Mouse (Mus musculus) stomach, adult 2 months (tissue): ENCODE measurements around the gene Ufm1. TPM values are rescaled to one million over a fixed set of nuclear protein-coding genes. Genes with fewer than 3 reads are reported as not detected.

Source experiments
- polyA plus RNA-seq: library from polyadenylated mRNA; depleted of rRNA; stranded (reverse); fragments of >200 nt; gene quantifications from 2 replicates; pipeline ENCODE4 v1.2.3, GENCODE M21; 2012; rRNA removed

Ufm1 gene
- polyA plus RNA-seq, result 1.3 and 2.5 TPM in 2 replicates

DNA sequence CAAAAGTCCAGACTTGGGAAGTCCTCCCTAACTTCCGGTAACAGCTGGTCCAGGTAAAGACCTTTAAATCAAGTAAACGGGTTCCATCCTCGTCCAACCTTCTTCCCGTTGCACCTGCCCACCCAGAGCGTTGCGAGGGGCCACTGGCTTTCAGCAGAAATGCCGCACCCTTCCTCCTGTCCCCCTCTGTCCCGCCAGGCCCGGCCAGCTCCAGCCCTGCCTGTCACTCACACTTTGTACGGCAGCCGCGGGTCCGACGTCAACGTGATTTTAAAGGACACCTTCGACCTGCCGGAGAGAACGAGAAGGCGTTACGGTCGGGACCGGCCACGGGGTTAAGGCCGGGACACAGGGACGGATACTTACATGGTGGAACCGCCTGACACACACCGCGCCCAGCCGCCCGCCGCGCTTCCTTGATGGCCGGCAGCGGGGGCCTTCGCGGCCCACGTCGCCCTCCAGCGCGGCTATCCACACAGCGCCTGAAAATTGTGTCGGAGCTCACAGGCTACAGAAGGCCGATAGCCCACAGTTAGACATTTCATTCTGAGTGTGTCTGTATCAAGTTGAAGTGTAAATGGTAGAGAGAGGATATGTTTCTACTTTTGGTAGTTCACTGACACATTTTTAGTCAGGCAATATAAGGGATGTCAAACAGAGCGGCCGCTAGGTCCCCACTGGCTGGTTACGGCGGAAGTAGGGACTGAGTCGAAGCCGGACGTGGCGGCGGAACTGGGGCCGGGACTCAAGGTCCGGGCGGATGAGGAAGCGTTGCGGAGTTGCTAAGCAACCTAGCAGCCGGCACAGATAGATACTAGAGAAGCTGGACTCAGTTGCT, at the start of gene Ufm1:
Ufm1 (minus strand) TSS at position 448 of the 838 bp plus-strand sequence.

GRCm38 (mm10) chr3:53844786-53845185, 18.8 kb downstream of the Ufm1 start, which contains the start of gene Gm10985:
TSS of gene Gm10985 (plus strand) at chr3:53845086.

Other genes with a start within 250 kb of the Ufm1 start
- 3.1 and 3.5 TPM in 2 replicates for gene Frem2, start 206.5 kb downstream of the Ufm1 start, polyA plus RNA-seq
- gene Gm10985, start 18.7 kb downstream of the Ufm1 start, polyA plus RNA-seq, result not detected in 2 replicates